Mouse (Mus musculus) cerebellum, adult (tissue): ENCODE data around the gene Nacad.

Source experiments
- ATAC-seq: cut with Nextera tagmentation; 2 replicates; pipeline ENCODE4 v1.9.2; 2017; ENCODE audit warnings: mild to moderate bottlenecking, moderate library complexity, mixed read lengths; ENCODE audit not compliant: insufficient number of reproducible peaks, low FRiP score, low TSS enrichment

The Nacad gene

GRCm38 (mm10) chr11:6604604-6604936, 1.3 kb downstream of the Nacad start:
- ATAC-seq = no peak

DNA sequence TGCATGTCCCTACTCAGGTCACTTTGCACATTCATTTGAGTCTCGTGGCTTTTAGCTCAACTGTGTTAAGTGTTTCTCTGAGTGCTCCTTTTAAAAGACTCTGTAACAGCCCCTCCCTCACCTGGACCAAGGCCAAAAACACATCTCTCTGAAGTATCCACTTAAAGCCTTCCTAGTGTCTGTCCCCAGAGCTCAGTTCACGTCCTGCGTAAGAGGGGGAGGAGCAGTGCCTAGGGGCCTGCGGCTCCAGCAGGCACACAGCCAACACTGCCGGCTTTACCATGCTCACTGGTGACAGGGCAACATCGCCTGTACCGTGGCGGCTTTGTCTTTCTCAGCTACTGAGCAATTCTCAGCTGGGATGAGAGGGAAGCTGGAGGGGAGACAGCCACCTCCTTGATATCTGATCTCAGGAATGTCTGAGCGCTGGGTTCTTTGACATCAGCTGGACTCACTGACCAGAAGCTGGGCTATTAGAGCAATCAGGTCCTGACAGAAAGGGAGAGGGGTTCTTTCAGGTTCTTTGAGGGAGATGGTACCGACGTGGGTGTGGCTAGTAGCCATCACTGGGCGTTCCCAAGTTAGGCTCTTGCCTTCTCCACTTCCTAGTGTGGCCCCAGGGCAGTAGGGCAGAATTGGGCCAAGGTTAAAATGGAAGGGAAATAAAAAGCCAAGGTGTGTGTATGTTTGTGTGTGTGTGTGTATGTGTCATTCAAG, 1.8 kb downstream of the Nacad start:
- ATAC-seq = no peak

GRCm38 (mm10) chr11:6603224-6603623, 2.6 kb downstream of the Nacad start:
- no peak for ATAC-seq

GRCm38 (mm10) chr11:6602662-6603061, 3.2 kb downstream of the Nacad start:
- ATAC-seq = no peak

DNA sequence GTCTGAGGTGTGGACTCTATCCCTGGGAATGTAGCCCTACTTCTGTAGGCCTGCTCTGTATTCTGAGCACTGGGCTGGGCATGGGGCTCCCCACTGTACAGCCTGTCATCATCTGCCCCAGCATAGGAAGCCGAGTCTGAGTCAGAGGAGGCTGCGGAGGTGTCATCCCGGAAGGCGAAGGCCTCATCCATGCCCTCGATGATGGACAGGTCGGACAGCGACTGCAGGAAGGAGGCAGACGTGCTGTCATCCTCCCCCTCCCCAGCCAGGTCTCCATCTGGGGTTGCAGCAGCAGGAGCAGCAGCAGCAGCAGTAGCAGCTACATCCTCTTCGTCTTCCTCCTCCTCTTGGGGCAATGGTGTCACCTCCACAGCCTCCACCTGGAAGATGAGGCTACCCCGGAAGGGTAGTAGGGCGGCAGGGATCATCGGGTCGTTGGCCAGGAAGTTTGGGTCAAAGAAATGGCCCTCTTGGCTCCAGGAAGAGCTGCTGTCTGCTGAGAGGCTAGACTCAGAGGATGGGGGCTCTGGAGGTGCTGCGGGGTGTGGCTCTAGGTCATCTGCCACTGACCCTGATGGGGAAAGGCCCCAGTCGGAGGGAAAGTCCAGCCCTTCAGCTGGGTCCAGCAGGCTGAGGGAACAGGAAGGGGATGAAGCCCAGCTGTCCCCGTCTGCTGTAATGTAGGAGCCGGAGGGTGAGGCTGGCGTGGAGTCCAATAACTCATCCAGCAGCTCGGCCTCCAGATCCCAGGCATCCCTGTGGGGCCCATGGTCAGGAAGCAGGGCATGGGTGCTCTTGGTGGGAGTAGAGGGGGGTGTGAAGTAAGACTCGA, 4.0 kb downstream of the Nacad start:
- ATAC-seq = no peak

GRCm38 (mm10) chr11:6600284-6600944, 5.4 kb downstream of the Nacad start:
- no peak for ATAC-seq

DNA sequence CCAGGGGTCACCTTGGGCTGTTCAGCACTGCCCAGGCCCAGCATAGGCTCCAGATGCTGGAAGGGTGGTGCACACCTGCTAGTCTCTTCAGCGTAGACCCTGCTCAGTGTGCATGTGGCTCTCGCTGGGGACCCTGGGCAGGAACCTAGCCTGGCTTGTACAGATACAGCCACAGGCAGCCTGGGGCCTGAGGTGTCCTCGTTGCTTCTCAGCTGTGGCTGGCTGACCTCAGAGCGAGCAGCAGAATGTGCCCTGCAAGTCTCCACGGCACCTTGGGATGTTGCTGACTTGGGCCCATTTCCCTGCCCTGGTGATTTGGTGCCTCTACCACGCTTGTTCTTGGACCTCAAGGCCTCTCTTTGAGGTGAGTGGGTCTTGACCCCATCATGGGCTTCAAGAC, 6.0 kb downstream of the Nacad start:
- no peak for ATAC-seq

DNA sequence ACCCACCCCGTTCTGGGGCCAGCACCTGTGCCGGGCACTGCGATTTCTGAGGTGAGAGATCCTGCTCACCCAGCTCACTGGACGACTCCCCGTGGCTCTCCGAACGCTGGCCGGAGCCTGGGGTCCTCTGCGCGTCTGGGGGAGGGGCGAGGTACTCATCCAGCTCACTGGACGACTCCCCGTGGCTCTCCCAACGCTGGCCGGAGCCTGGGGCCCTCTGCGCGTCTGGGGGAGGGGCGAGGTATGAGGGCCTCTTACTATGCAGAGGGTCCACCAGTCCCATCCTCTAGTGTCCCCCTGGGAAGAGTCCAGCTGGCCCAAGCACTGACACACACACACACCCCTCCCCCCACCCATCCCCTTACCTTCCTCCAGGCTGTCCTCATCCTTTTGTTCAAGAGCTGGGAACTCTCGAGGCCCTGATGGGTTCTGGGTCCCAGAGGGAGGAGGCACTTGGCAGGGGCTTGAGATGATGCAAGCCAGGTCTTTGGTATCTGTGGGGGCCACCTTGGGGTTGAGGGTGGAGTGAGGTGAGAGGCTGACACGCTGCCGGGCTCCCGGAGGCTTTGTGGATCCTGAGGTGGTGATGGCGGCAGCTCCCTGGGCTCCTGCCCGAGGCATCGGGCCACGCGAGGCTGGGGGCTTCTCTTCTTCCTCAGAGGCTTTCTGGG, 6.7 kb downstream of the Nacad start:
- no peak for ATAC-seq

DNA sequence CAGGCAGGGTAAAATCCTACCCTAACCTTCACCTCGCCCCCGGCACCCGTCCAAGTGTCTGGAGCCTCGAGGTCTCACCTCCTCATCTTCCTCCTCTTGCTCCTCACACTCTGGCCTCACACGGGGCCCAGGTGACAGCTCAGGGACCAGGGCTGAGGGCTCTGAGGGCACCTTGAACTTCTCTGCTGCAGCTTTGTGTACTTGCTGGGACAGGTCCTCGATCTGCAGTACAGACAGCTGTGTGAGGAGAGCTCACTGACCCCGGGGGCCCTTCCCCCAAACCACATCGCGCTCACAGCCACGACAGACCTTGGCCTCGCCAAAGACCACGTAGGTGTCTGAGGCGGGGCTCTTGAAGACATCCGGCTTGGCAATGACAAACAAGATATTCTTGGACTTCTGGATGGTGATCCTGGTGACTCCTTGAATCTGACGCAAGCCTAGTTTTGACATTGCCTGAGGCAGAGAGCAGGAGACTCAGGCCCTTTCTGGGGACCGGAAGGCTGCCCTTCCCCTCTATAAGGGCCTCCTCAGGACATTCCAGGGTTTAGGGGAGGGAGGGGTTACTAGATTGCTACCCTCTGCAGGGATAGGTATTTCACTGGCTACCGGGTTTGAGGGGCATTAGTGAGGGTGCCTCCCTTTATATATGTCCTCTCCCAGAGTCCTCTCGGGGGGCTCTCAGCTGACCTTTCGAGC, 7.5 kb downstream of the Nacad start:
- ATAC-seq = no peak

GRCm38 (mm10) chr11:6597523-6597922, 8.3 kb downstream of the Nacad start:
- ATAC-seq = no peak

DNA sequence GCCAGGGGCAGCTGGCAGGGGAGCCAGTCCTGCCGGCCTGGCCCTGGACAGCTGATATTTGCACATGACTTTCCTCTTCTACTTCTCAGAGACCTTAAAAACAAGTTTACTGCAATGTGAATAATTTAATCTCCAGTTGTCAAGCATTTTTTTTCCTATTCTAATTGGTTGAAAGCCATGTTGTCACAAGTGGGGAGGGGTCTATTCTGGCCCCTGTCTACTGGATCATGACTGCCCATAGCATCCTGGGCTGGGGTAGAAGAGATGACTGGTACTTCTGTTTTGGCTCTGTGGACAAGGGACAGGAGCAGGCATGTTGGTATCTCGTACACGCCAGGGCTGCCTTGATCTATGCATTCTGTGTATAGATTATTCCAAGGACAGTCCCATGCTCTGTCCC, 9.2 kb downstream of the Nacad start:
- ATAC-seq = no peak

DNA sequence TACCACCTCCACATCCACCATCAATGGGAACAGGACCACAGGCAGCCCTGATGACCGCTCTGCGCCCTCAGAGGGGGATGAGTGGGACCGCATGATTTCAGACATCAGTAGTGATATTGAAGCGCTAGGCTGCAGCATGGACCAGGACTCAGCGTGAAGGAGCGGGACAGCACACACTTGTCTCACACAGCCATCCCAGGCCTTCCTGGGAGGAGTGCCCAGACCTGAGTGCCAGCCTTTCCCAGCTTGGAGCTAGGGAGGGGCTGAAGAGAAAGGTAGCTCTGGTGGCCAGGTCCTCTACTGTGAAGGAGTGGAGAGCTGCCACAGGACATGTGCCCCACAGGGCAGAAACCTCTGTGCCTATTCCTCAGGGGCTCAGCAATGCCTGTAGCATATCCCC, 9.6 kb downstream of the Nacad start:
- ATAC-seq = no peak

GRCm38 (mm10) chr11:6595339-6595738, 10.5 kb downstream of the Nacad start:
- ATAC-seq = no peak

GRCm38 (mm10) chr11:6594845-6595244, 11.0 kb downstream of the Nacad start:
- ATAC-seq = no peak

DNA sequence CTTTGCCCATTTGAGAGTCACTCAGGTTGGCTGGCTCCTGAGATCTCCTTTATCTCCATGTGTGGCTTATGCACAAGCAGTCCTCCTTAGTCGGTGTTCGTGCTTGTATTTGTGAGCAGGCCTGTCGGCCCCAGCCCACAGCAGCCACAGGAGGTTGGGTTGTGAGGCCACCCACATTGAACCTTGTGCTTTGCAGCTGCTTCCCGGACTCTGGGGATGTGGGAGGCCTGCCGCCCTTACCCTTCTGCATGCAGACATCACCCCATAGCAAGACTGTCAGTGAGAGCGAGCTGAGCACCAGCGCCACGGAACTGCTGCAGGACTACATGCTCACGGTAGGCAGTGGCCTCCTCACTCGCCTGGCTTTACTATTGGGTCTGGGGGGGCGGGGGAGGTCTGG, 12.4 kb downstream of the Nacad start:
- ATAC-seq = no peak

DNA sequence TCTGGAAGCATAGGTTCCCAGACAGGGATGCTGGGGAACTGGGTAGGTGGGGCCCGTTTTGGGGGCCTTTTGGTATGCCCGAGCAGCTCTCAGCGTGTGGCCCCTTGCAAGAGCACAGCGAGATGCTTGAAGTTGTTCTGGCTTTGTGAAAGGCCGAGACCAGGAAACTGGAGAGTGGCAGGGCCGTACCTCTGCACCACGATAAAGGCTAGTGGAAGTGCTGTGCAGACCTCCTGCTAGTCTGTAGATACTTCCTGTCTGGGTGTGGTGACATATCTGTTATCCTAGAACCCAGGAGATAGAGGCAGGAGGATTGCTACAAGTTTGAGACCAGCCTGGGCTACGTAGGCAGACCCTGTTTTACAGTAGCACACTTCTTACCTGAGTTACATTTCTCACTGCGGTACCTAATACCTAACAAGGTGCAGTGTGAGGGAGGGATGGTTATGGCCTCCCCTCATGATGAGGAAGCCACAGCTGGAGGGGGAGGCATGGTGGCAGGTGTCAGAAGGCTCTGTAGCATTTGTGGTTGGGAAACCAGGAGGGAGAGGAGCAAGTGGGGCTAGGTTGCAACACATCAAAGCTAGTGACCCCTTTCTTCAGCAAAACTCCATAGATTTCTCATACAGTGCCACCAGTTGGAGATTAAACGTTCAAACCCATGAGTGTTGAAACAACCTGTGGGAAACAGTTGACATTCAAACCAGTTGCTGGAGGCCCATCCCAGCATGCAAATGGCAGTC, 14.7 kb downstream of the Nacad start:
- no peak for ATAC-seq

GRCm38 (mm10) chr11:6589838-6590237, 16.0 kb downstream of the Nacad start:
- ATAC-seq = no peak

- no peak for ATAC-seq
Measured at GRCm38 (mm10) chr11:6588295-6588694, 17.6 kb downstream of the Nacad start.

DNA sequence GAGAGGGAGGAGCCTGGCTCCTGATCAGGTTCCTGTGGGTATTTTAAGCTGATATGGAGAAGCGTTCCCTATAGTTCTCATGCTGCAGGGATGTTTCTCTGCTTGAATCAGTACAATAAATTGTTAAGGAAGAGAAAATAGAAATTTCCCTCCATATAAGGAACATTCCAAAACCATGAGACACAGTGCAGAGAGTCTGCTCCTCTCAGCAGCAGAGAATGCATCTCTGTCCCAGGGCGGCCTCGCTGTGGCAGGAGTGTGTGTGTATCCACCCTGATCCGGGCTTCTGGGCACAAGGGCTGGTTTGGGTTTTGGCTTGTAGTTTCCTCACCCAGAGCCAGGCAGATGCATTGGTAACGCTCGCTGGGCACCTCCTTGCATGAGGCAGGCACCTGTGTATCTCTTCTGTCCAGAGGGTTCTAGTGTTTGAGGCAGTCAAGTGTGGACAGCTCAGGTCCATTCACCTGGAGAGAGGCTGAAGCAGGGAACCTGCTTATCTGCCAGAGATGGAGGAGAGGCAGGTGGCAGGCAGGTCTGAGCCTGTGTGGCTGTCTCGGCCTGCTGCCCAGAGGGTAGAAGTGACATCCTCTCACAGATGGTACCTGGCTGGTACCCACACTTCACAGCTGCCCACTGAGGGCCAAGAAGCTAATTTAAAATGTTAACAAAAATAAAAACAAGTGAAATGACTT, 18.5 kb downstream of the Nacad start:
- ATAC-seq = peak; percentile 91
